Mouse (Mus musculus): ENCODE results near the gene Dnah11. TPM values are rescaled to one million over a fixed set of nuclear protein-coding genes. Genes with fewer than 3 reads are reported as not detected.

Dnah11 gene
- polyA plus RNA-seq, 1 experiment = not detected

DNA sequence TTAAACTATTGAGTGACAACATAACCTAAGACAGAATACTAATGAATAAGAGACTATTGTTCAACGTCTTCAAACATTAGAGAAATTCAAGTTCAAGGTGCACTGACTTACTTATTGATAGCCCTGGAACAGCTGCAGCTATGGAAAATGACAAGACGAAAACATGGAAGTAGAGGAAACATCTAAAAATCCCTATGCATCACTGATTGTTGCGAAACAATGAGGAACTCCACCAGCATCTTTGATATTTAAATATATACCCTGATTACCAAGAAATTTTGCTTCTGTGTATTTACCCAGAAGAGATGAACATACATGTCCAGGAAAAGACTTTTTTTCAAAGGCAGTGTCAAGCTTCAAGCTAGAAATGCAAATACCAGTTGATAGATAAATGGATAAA is 122.0 kb downstream of the Dnah11 start:
- H3K79me2 ChIP-seq (ENCODE audit: control insufficient read depth, insufficient read depth) = no peaks in the 10 kb centered on the region
- H3K4me3 ChIP-seq = no peak overlapping the region
- no peaks in the 10 kb centered on the region for H3K27me3 ChIP-seq (ENCODE audit: control insufficient read depth, insufficient read depth, insufficient read length)
- H3K4me2 ChIP-seq (ENCODE audit: low read depth) = peak overlapping the region; percentile 13
- H3ac ChIP-seq (ENCODE audit: control insufficient read depth, insufficient read length) = no peak overlapping the region
- TF ChIP-seq MYOG (IDR thresholded peaks at IDR 0.05; ENCODE audit: control insufficient read depth in 1 of 3, insufficient read depth in 1 of 3, insufficient read length in 2 of 3, low read depth in 2 of 3) (no peak), CEBPB (IDR thresholded peaks at IDR 0.05; ENCODE audit: insufficient read depth, poor library complexity, severe bottlenecking) (peak; percentile 89), REST (IDR thresholded peaks at IDR 0.05; ENCODE audit: insufficient read depth, insufficient read length) (no peak)
- H3K36me3 ChIP-seq (ENCODE audit: control insufficient read depth, insufficient read depth) = no peaks in the 10 kb centered on the region

DNA sequence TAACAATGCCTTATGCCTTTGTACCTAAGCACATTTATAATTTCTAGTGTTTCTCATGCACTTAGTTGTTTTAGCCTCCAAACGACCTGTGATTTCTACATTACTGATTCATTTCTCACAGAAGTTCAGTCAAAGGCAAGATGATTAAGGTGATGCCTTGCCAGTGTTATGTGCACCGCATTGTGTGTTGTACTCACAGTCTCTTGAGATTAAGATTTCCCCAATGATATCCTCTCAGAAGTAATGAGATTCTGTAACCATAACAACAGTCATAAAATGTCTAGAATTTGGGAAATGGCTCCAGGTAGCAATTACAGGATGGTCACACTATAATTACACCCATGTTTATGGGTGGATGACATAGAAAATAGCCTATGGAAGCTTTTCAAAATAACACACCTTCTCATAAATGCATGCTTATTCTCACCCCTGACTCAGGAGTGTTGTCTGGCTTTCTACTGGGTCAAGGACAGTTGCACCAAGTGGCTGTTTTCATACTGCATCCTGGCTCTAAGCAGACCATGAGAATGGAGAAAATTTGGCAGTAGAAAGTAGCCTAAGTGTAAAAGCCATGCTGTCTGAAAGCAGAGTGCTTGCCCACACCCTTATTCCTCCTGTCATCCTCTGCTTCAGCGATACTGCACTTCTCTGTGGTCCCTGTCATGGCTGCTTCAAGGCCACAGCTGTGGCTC is 126.5 kb downstream of the Dnah11 start:
- no peak overlapping the region for H3ac ChIP-seq (ENCODE audit: control insufficient read depth, insufficient read length)
- H3K36me3 ChIP-seq (ENCODE audit: control insufficient read depth, insufficient read depth) = no peaks in the 10 kb centered on the region
- no peaks in the 10 kb centered on the region for H3K79me2 ChIP-seq (ENCODE audit: control insufficient read depth, insufficient read depth)
- no peak overlapping the region for H3K4me3 ChIP-seq
- H3K4me2 ChIP-seq (ENCODE audit: low read depth) = no peak overlapping the region
- no peak for TF ChIP-seq POLR2AphosphoS2 (IDR thresholded peaks at IDR 0.05; ENCODE audit: insufficient read length, low read depth)
- TF ChIP-seq CEBPB (IDR thresholded peaks at IDR 0.05; ENCODE audit: insufficient read depth, poor library complexity, severe bottlenecking) = no peak
- TF ChIP-seq POLR2A (IDR thresholded peaks at IDR 0.05; ENCODE audit: insufficient read length, low read depth) = no peak
- no peak for TF ChIP-seq REST (IDR thresholded peaks at IDR 0.05; ENCODE audit: insufficient read depth, insufficient read length)
- TF ChIP-seq SRF (IDR thresholded peaks at IDR 0.05; ENCODE audit: control insufficient read depth, insufficient read length, low read depth) = no peak
- TF ChIP-seq USF1 (IDR thresholded peaks at IDR 0.05; ENCODE audit: low read depth) = no peak
- TF ChIP-seq MYOD1 (IDR thresholded peaks at IDR 0.05; ENCODE audit: control insufficient read depth in 1 of 3, insufficient read length in 2 of 3, low read depth in 2 of 3) = no peak
- TF ChIP-seq MAX (IDR thresholded peaks at IDR 0.05; ENCODE audit: low read depth) = no peak
- H3K27me3 ChIP-seq (ENCODE audit: control insufficient read depth, insufficient read depth, insufficient read length) = no peaks in the 10 kb centered on the region

DNA sequence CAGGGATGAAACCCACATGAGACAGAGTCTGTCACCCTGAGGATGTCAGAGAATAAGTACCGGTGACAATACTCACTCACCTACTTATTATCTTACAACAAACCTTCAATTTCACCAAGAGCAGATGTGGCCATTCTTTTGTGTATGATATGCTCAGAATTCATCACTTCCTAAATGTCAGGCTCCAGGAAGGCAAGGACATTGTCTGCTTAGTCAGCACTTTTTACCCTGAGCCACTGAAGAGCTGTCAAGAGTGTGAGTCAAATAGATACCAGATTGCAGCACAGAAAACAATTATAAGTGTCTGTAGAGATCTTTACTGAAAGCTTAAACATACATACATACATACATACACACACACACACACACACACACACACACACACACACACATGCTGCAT is 127.2 kb downstream of the Dnah11 start:
- H3K27me3 ChIP-seq (ENCODE audit: control insufficient read depth, insufficient read depth, insufficient read length) = no peaks in the 10 kb centered on the region
- no peak overlapping the region for H3K4me3 ChIP-seq
- no peaks in the 10 kb centered on the region for H3K79me2 ChIP-seq (ENCODE audit: control insufficient read depth, insufficient read depth)
- no peak overlapping the region for H3ac ChIP-seq (ENCODE audit: control insufficient read depth, insufficient read length)
- TF ChIP-seq MYOD1 (IDR thresholded peaks at IDR 0.05; ENCODE audit: control insufficient read depth in 1 of 3, insufficient read length in 2 of 3, low read depth in 2 of 3) (no peak), USF1 (IDR thresholded peaks at IDR 0.05; ENCODE audit: low read depth) (no peak), POLR2AphosphoS2 (IDR thresholded peaks at IDR 0.05; ENCODE audit: insufficient read length, low read depth) (no peak), POLR2A (IDR thresholded peaks at IDR 0.05; ENCODE audit: insufficient read length, low read depth) (no peak), SRF (IDR thresholded peaks at IDR 0.05; ENCODE audit: control insufficient read depth, insufficient read length, low read depth) (no peak), MAX (IDR thresholded peaks at IDR 0.05; ENCODE audit: low read depth) (no peak), CEBPB (IDR thresholded peaks at IDR 0.05; ENCODE audit: insufficient read depth, poor library complexity, severe bottlenecking) (no peak), E2F4 (IDR thresholded peaks at IDR 0.05; ENCODE audit: insufficient read depth) (no peak), MYOG (IDR thresholded peaks at IDR 0.05; ENCODE audit: control insufficient read depth in 1 of 3, insufficient read depth in 1 of 3, insufficient read length in 2 of 3, low read depth in 2 of 3) (no peak), TCF12 (IDR thresholded peaks at IDR 0.05; ENCODE audit: insufficient read depth, poor library complexity, severe bottlenecking) (no peak), TCF3 (IDR thresholded peaks at IDR 0.05; ENCODE audit: insufficient read length, low read depth) (no peak), REST (IDR thresholded peaks at IDR 0.05; ENCODE audit: insufficient read depth, insufficient read length) (no peak)
- H3K4me2 ChIP-seq (ENCODE audit: low read depth) = no peak overlapping the region
- no peaks in the 10 kb centered on the region for H3K36me3 ChIP-seq (ENCODE audit: control insufficient read depth, insufficient read depth)

DNA sequence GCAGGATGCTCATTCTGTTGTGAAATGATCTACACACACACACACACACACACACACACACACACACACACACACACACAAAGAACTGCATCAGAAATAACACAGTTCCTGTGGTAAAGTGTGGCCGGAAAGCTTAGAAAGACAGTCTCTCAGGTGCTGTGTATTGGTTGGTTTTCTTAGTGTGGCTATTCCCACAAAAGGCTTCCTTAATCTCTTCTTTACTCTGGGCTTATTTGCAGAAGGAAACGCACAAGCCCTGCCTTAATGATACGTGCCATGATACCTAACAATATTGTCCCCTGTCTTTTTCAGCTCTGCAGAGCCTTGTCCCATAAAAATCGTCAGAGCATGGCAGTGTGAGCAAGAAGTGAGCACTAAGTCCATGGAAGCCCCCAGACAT is 130.1 kb downstream of the Dnah11 start:
- Histone ChIP-seq H3K4me3 (no peak overlapping the region), H3K79me2 (ENCODE audit: control insufficient read depth, insufficient read depth) (no peaks in the 10 kb centered on the region), H3ac (ENCODE audit: control insufficient read depth, insufficient read length) (no peak overlapping the region), H3K4me2 (ENCODE audit: low read depth) (no peak overlapping the region), H3K36me3 (ENCODE audit: control insufficient read depth, insufficient read depth) (no peaks in the 10 kb centered on the region), H3K27me3 (ENCODE audit: control insufficient read depth, insufficient read depth, insufficient read length) (no peaks in the 10 kb centered on the region)
- TF ChIP-seq MYOD1 (IDR thresholded peaks at IDR 0.05; ENCODE audit: control insufficient read depth in 1 of 3, insufficient read length in 2 of 3, low read depth in 2 of 3) (no peak), E2F4 (IDR thresholded peaks at IDR 0.05; ENCODE audit: insufficient read depth) (no peak), MYOG (IDR thresholded peaks at IDR 0.05; ENCODE audit: control insufficient read depth in 1 of 3, insufficient read depth in 1 of 3, insufficient read length in 2 of 3, low read depth in 2 of 3) (no peak), TCF3 (IDR thresholded peaks at IDR 0.05; ENCODE audit: insufficient read length, low read depth) (no peak), POLR2AphosphoS2 (IDR thresholded peaks at IDR 0.05; ENCODE audit: insufficient read length, low read depth) (no peak)

DNA sequence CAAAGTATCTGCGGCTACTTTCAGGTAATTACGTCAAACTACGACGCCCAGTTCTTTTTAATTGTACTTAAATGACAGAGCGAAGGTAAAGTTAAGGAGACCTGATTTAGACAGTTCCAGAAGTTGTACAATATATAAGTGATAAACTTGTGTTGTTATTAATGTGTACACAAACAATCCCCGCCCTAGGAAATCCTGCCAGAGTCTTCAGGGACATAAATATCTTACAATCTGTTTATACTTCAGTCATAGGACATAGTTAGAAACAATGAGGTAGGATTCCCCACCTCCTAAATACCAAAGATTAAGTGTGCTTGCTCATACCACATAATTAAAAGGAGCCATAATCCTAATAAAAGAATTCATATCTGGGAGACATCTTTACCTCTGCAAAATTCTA is 136.5 kb downstream of the Dnah11 start:
- Histone ChIP-seq H3K79me2 (ENCODE audit: control insufficient read depth, insufficient read depth) (no peaks in the 10 kb centered on the region), H3ac (ENCODE audit: control insufficient read depth, insufficient read length) (no peak overlapping the region), H3K27me3 (ENCODE audit: control insufficient read depth, insufficient read depth, insufficient read length) (no peaks in the 10 kb centered on the region), H3K4me2 (ENCODE audit: low read depth) (no peak overlapping the region), H3K4me3 (no peak overlapping the region), H3K36me3 (ENCODE audit: control insufficient read depth, insufficient read depth) (no peaks in the 10 kb centered on the region)
- TF ChIP-seq USF1 (IDR thresholded peaks at IDR 0.05; ENCODE audit: low read depth) = no peak
- no peak for TF ChIP-seq POLR2AphosphoS2 (IDR thresholded peaks at IDR 0.05; ENCODE audit: insufficient read length, low read depth)
- TF ChIP-seq REST (IDR thresholded peaks at IDR 0.05; ENCODE audit: insufficient read depth, insufficient read length) = no peak
- no peak for TF ChIP-seq MAX (IDR thresholded peaks at IDR 0.05; ENCODE audit: low read depth)
- TF ChIP-seq TCF3 (IDR thresholded peaks at IDR 0.05; ENCODE audit: insufficient read length, low read depth) = no peak
- TF ChIP-seq CEBPB (IDR thresholded peaks at IDR 0.05; ENCODE audit: insufficient read depth, poor library complexity, severe bottlenecking) = no peak
- no peak for TF ChIP-seq MYOD1 (IDR thresholded peaks at IDR 0.05; ENCODE audit: control insufficient read depth in 1 of 3, insufficient read length in 2 of 3, low read depth in 2 of 3)
- no peak for TF ChIP-seq POLR2A (IDR thresholded peaks at IDR 0.05; ENCODE audit: insufficient read length, low read depth)
- no peak for TF ChIP-seq SRF (IDR thresholded peaks at IDR 0.05; ENCODE audit: control insufficient read depth, insufficient read length, low read depth)
- TF ChIP-seq TCF12 (IDR thresholded peaks at IDR 0.05; ENCODE audit: insufficient read depth, poor library complexity, severe bottlenecking) = no peak
- no peak for TF ChIP-seq MYOG (IDR thresholded peaks at IDR 0.05; ENCODE audit: control insufficient read depth in 1 of 3, insufficient read depth in 1 of 3, insufficient read length in 2 of 3, low read depth in 2 of 3)
- no peak for TF ChIP-seq E2F4 (IDR thresholded peaks at IDR 0.05; ENCODE audit: insufficient read depth)

Measured in myocyte (in vitro differentiated cells).